Mouse (Mus musculus) erythroblast, adult 5-6 weeks (primary cell): Measurements from ENCODE around the gene Cdk6. TPM values are rescaled to one million over a fixed set of nuclear protein-coding genes. Genes with fewer than 3 reads are reported as not detected.

ENCODE experiments used
- ATAC-seq: replicated peaks from 2 replicates; pipeline ENCODE4 v1.8.0; 2016; ENCODE audit warnings: moderate number of reproducible peaks, mild to moderate bottlenecking, moderate TSS enrichment, inconsistent platforms; ENCODE audit not compliant: poor library complexity, low FRiP score, severe bottlenecking
- total RNA-seq, 2 experiments: library from RNA; stranded (forward) in 1 of 2; stranded (reverse) in 1 of 2; fragments of 150-400 nt in 1 of 2; fragments of 200-764, 138-1000 nt in 1 of 2; gene quantifications; 2 replicates each; pipeline versions ENCODE4 v1.2.3 to v1.2.4; 2015 to 2017; ENCODE audit warnings: low replicate concordance in 2 of 2

Cdk6 gene
- total RNA-seq, 2 experiments from 2014 or later, result 21.3 to 40.5 TPM

- no peak for ATAC-seq
Observed at GRCm38 (mm10) chr5:3371212-3371611, 29.9 kb downstream of the Cdk6 start.

GRCm38 (mm10) chr5:3373170-3373569 is 31.9 kb downstream of the Cdk6 start:
- ATAC-seq, result no peak

DNA sequence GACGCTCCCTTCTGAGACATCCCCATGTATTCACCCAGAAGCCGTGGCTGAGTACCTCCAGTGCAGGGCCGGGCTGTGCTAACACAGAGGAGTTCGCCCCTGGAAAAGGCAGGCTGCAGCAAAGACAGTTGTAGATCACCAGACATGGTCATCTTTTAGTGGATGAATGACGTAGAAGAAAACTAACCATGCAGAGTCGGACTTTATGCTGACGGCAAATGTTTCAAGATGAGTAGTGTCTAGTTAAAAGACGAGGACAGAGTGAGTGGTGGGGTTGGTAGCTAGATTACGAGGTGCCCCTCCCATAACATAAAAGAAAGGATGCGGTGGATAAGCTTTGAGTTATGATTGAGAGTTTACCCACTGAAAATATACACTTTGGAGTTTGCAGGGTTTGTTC is 33.5 kb downstream of the Cdk6 start:
- ATAC-seq, result no peak

- no peak for ATAC-seq
Observed at GRCm38 (mm10) chr5:3376167-3376566, 34.9 kb downstream of the Cdk6 start.

GRCm38 (mm10) chr5:3379252-3379651 is 38.0 kb downstream of the Cdk6 start:
- ATAC-seq, result no peak

DNA sequence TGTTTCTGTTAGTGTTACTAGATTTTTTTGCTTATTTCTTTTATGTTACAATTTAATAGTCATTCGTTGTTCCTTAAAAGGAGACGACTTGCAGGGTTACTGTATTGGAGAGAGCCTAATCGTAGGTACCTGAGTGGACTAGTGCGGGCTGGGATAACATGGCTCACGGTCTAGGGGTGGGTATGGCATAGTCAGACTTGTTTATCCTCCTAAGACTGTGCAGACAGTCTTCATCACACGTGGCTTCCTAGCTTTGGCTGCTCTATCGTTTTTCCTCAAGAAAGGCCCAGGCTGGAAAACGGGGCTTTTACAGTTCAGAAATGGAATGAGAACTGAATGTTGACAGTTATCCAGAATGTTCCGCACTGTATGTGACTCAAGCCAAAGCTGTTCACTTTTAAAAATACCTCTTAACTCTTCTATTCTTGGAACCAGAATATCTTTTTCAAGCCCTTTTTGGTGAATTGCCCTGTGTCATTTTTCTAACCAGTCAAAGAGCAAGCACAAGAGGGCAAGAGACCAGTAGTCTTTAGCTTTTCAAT is 39.5 kb downstream of the Cdk6 start:
- ATAC-seq, result no peak

DNA sequence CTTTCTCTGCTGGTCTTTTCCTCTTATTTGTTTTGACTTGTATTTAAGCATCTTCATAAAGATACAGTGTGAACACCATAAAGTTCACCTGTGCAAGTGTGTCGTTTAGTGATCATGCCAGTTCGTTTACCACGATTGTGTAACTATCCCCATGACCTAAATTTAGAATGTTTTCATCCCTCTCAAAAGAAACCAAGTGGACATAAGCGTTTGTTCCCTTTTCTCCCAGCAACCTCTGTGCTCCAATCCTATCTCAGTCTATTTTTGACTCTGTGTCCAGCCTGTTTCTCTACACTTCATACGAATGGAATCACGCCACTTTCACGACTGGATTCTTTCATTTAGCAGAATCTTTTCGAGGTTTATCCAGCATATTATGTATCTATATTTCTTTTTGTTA is 40.5 kb downstream of the Cdk6 start:
- no peak for ATAC-seq

- no peak for ATAC-seq
Observed at GRCm38 (mm10) chr5:3382343-3383040, 41.2 kb downstream of the Cdk6 start.

- ATAC-seq, result no peak
Observed at GRCm38 (mm10) chr5:3383547-3383946, 42.3 kb downstream of the Cdk6 start.

DNA sequence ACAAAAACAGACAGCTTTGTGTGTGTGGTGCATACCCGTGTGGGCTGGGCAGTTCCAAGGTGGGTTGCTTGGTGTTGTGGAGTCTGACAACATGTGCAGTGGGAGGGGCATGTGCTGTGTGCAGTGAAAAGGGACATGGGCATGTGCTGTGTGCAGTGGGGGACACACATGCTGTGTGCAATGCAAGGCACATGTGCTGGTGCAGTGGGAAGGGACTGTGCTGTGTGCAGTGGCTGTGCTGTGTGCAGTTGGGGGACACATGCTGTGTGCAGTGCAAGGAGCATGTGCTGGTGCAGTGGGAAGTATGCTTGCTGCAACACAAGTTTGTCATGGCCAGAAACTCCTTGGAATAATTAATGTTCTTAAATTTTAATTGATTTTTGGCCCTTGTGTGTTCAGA is 43.8 kb downstream of the Cdk6 start:
- ATAC-seq, result 0 out of 2 replicates have a peak, but pooled peaks have one; percentile 30

GRCm38 (mm10) chr5:3386021-3386730 is 44.9 kb downstream of the Cdk6 start:
- ATAC-seq, result no peak

GRCm38 (mm10) chr5:3386731-3387087 is 45.4 kb downstream of the Cdk6 start:
- no peak for ATAC-seq

DNA sequence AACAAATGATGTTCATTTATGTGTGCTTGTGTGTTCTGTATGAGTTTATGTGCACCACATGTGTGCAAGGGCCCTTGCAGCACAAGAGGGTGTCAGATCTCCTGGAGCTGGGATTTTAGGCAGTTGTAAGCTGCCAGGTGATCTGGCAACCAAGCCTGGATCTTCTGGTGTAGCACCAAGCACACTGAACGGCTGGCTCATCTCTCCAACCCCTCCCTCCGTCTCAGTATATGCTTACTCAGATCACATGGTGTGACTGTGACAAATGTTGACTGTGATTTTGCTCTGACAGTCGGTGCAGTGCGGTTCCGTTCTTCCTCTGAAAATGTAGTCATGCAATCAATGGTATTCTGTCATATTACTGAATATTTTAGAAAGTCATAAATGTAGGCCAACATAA is 45.9 kb downstream of the Cdk6 start:
- peak; percentile 58; the same call in 1 of the 2 replicates for ATAC-seq

GRCm38 (mm10) chr5:3392856-3393255 is 51.6 kb downstream of the Cdk6 start:
- ATAC-seq, result no peak

GRCm38 (mm10) chr5:3394145-3394544 is 52.9 kb downstream of the Cdk6 start:
- peak; percentile 54 for ATAC-seq

DNA sequence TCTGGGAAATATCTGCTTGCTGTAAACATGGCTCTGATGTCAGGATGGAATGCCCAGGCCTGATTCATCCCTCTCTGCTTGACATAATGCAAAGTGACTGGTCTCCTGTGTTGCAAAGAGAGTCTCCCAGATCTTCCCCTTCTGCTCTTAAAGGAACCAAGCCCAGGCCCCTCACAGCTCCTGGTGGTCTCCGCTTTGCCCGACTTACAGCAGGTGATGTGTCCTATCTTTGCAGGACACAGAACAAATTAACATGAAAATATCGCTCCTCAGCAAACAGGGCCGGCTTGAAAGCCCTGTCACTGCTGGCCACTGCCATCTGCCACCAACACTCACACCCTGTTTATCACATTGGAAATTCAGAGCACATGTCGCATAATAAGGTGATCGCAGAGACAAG is 53.7 kb downstream of the Cdk6 start:
- ATAC-seq, result peak; percentile 64

DNA sequence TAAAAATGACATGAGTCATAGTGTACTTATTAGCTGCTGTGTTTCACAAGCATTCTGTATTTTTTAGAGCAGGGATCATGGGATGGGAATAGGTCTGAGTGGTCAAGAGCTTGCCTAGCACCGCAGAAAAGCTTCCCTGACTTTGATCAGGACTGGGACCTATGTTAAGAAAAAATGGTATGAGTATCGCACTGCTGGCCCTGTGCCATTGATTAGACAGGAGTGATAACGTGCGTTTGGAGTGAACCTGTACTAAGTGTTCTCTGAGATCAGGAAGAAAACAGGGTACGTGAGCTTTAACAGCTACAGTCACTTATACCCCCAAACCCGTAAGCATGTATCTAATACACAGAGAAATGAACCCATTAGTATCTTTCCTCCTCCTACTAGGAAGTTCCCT is 54.9 kb downstream of the Cdk6 start:
- no peak for ATAC-seq

- no peak for ATAC-seq
Observed at GRCm38 (mm10) chr5:3396910-3397575, 55.8 kb downstream of the Cdk6 start.

DNA sequence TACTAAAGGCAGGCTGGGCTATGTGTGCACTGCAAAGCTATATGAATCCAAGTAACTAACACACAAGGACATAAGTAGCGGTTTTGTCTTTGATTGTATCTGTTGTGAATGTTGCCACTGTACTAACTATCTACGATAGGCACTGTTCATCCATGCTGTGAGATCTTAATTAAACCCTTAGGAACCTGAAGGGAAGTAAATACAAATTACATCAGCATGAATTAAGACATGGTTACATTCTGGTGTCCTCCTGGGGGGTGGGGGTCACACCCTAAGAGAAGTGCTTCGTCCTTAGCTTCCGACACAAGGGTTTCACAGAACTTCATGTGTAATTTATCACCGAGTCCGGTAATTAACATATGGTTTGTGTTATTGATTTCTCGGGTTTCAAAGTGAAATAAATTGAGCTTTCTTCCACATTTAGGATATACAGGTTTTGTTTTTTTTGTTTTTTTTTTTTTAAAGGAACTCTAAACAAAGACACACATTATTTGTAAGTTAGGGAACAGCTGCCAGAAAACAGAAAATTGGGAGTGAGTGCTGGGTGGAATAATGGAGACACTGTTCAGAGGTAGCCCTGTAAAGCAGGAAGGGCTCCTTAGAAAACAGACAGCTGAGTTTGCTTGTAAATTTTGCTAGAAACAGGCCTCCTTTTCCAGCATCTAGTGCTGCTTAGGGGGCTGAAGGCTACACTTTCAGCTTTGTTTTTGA is 58.7 kb downstream of the Cdk6 start:
- no peak for ATAC-seq

GRCm38 (mm10) chr5:3405102-3405501 is 63.8 kb downstream of the Cdk6 start:
- ATAC-seq, result no peak
